Mouse (Mus musculus) embryonic facial prominence, embryonic 12.5 days (tissue): ENCODE data around the gene Pla2g4b. TPM values are rescaled to one million over a fixed set of nuclear protein-coding genes. Genes with fewer than 3 reads are reported as not detected.

ENCODE experiments used
- microRNA-seq: library from miRNA; unstranded; fragments of <30 nt; microRNA quantifications from one replicate; pipeline ENCODE4, GENCODE M21; 2017
- polyA plus RNA-seq: library from polyadenylated mRNA; unstranded; fragments of >200 nt; fragmentation: Nextera tagmentation; extraction: Ambion mirVana; gene quantifications from 2 replicates; pipeline ENCODE4 v1.2.1, GENCODE M21; 2016

Gene Pla2g4b
- polyA plus RNA-seq, 1 experiment from 2014 or later, result 2.4 TPM

Small RNAs within 50 kb of the gene (microRNA-seq; reads per million reads assigned to microRNA genes)
- gene Mir7665, result not detected

Other genes starting within 250 kb of the Pla2g4b start
- 34.7 and 35.6 TPM in 2 replicates for gene Rpap1, start 245.9 kb upstream of the Pla2g4b start, polyA plus RNA-seq
- gene Tyro3, start 235.7 kb upstream of the Pla2g4b start, polyA plus RNA-seq, result 29.9 and 30.9 TPM in 2 replicates
- 40.5 and 40.9 TPM in 2 replicates for gene Mga, start 136.2 kb upstream of the Pla2g4b start, polyA plus RNA-seq
- gene Mapkbp1, start 60.7 kb upstream of the Pla2g4b start, polyA plus RNA-seq, result 3.9 and 4.0 TPM in 2 replicates
- 19.0 and 24.1 TPM in 2 replicates for gene Jmjd7, start 5.9 kb upstream of the Pla2g4b start, polyA plus RNA-seq
- 6.1 and 6.4 TPM in 2 replicates for gene Gm28042, start 5.9 kb upstream of the Pla2g4b start, polyA plus RNA-seq
- gene Ehd4, start 121.2 kb downstream of the Pla2g4b start, polyA plus RNA-seq, result 22.8 and 25.7 TPM in 2 replicates
- gene Pla2g4e, start 211.9 kb downstream of the Pla2g4b start, polyA plus RNA-seq, result 0.04 and 0.11 TPM in 2 replicates